ENCODE assay signal across 8 mouse cellular contexts in genomic region chr3:69597816-69598215, GRCm38 (mm10). TPM values are rescaled to one million over a fixed set of nuclear protein-coding genes. Genes with fewer than 3 reads are reported as not detected.
DNase-seq lines count a peak whose midpoint lies in the region; ATAC-seq and TF ChIP-seq lines count a peak whose summit lies in the region.

No protein-coding gene starts in this region.

- no peak for TF ChIP-seq POLR2A in cortical plate, adult 2 months (IDR thresholded peaks at IDR 0.05; ENCODE audit: extremely low read depth, insufficient read depth, low read length)

- H3K27me3 ChIP-seq in hindbrain, embryonic 14.5 days (ENCODE audit: control insufficient read depth, insufficient read depth, low read length) = no peaks in the 10 kb centered on the region
- H3K27me3 ChIP-seq in midbrain, embryonic 15.5 days (replicated peaks) = no peaks in the 10 kb centered on the region

- peak overlapping the region; percentile 95 for H3K4me3 ChIP-seq in cortical plate, adult 2 months (ENCODE audit: insufficient read depth, low read length)
- peak overlapping the region; percentile 87 for H3K4me3 ChIP-seq in hindbrain, embryonic 14.5 days (replicated peaks; ENCODE audit: low read length)
- H3K4me3 ChIP-seq in midbrain, embryonic 15.5 days = peak overlapping the region; percentile 77

- H3K4me1 ChIP-seq in cortical plate, adult 2 months (ENCODE audit: control insufficient read depth, insufficient read depth, low read length) = peaks cover 4% of the 10 kb centered on the region; the same call in 1 of the 2 replicates
- H3K4me1 ChIP-seq in hindbrain, embryonic 14.5 days (replicated peaks; ENCODE audit: control insufficient read depth, insufficient read depth, low read length) = peaks cover 33% of the 10 kb centered on the region
- peaks cover 37% of the 10 kb centered on the region for H3K4me1 ChIP-seq in midbrain, embryonic 15.5 days

- WGBS in hindbrain, embryonic 14.5 days = 6% methylated on average over 7 of the region's 7 CpGs
- WGBS in midbrain, embryonic 15.5 days = 5% methylated on average over 7 of the region's 7 CpGs

- H3K27ac ChIP-seq in cortical plate, adult 2 months (ENCODE audit: insufficient read depth, low read length) = 0 out of 2 replicates have a peak overlapping the region, but pooled peaks have one; percentile 4
- H3K27ac ChIP-seq in hindbrain, embryonic 14.5 days = peak overlapping the region; percentile 83
- peak overlapping the region; percentile 87 for H3K27ac ChIP-seq in midbrain, embryonic 15.5 days

- ATAC-seq in hindbrain, embryonic 14.5 days (ENCODE audit: low FRiP score) = peak; percentile 21; the same call in 1 of the 2 replicates
- ATAC-seq in midbrain, embryonic 15.5 days (replicated peaks) = peak; percentile 18
- ATAC-seq in monocyte, adult 5-6 weeks (replicated peaks; ENCODE audit: insufficient number of reproducible peaks, low FRiP score, low TSS enrichment, poor library complexity, severe bottlenecking) = no peak

- TF ChIP-seq CTCF in cortical plate, adult 2 months (IDR thresholded peaks at IDR 0.05; ENCODE audit: extremely low read depth, insufficient read depth, low read length) = no peak

- H3K9me3 ChIP-seq in hindbrain, embryonic 14.5 days (ENCODE audit: control insufficient read depth, low read length) = no peaks in the 10 kb centered on the region
- H3K9me3 ChIP-seq in midbrain, embryonic 15.5 days = no peaks in the 10 kb centered on the region

- peak overlapping the region; percentile 64 for H3K4me2 ChIP-seq in hindbrain, embryonic 14.5 days (replicated peaks)
- H3K4me2 ChIP-seq in midbrain, embryonic 15.5 days = peak overlapping the region; percentile 64

- H3K36me3 ChIP-seq in hindbrain, embryonic 14.5 days (replicated peaks; ENCODE audit: control insufficient read depth, insufficient read depth) = no peaks in the 10 kb centered on the region; the same call in 1 of the 2 replicates
- no peaks in the 10 kb centered on the region for H3K36me3 ChIP-seq in midbrain, embryonic 15.5 days (replicated peaks)

- DNase-seq in kidney, adult 18-20 months = peak; percentile 23
- DNase-seq in kidney, postnatal 25 days = no peak
- peak; percentile 34 for DNase-seq in hindbrain, embryonic 14.5 days (ENCODE audit: low spot score)
- no peak for DNase-seq in gastrocnemius, postnatal 10 days
- DNase-seq in kidney, adult 11 months = no peak

- H3K9ac ChIP-seq in hindbrain, embryonic 14.5 days = peak overlapping the region; percentile 82
- H3K9ac ChIP-seq in midbrain, embryonic 15.5 days = peak overlapping the region; percentile 83

RNA-seq across cellular contexts. Expression of gene B3galnt1, which starts 0.9 kb away (rescaled TPM):
- 45.9 and 49.0 TPM in 2 replicates for polyA plus RNA-seq in cortical plate, adult 2 months (2012; rRNA removed)
- polyA plus RNA-seq in hindbrain, embryonic 14.5 days (2014; fragmentation: Nextera tagmentation; extraction: Ambion mirVana) = 109 and 121 TPM in 2 replicates
- polyA plus RNA-seq in midbrain, embryonic 15.5 days (2015; fragmentation: Nextera tagmentation; extraction: Ambion mirVana) = 101 and 103 TPM in 2 replicates
- 1 to 10 TPM; 8.9 to 10.0 TPM for total RNA-seq in gastrocnemius, postnatal 10 days (2021)
- 0.38 TPM in 1 of 3 replicates, not detected in the others for total RNA-seq in monocyte, adult 5-6 weeks (2017)

Comparison
In these comparisons a context has a peak if more than half of its experiments do, and no peak if none do; other contexts are left out.
1. DNase-seq: peak in kidney, adult 18-20 months (single experiment) and hindbrain, embryonic 14.5 days (single experiment); none in kidney, postnatal 25 days (0 of 2), gastrocnemius, postnatal 10 days (single experiment) and kidney, adult 11 months (single experiment).
2. H3K27ac ChIP-seq: peak in every context shown above with its lines; median percentile 87 in midbrain, embryonic 15.5 days; 83 in hindbrain, embryonic 14.5 days; 4 in cortical plate, adult 2 months.
3. Peak in every context shown above with its lines, with median percentiles within 50 percentile points of each other: H3K4me3 ChIP-seq.